Mouse (Mus musculus) lung, embryonic 14.5 days (tissue): ENCODE results near the gene Ablim1. TPM values are rescaled to one million over a fixed set of nuclear protein-coding genes. Genes with fewer than 3 reads are reported as not detected.

ENCODE experiments used
- ATAC-seq: fragments of 200-750 bp; cut with Nextera tagmentation; 2 replicates; pipeline ENCODE4 v1.8.0; 2017; ENCODE audit warnings: mild to moderate bottlenecking, moderate TSS enrichment, moderate library complexity; ENCODE audit not compliant: insufficient read depth
- DNase-seq: peaks from one replicate; pipeline ENCODE4 v3.0.0-alpha.2; 2015
- H3K27ac ChIP-seq: fragments of 300-500 bp; sonication (generic); 2 replicates; pipeline ENCODE4 v1.5.1; 2014; ENCODE audit warnings: low read depth, mild to moderate bottlenecking, moderate library complexity
- H3K27me3 ChIP-seq: fragments of 300-500 bp; sonication (generic); 2 replicates; pipeline ENCODE4 v1.6.1; 2014; ENCODE audit warnings: low read length, control low read depth; ENCODE audit not compliant: insufficient read depth
- H3K36me3 ChIP-seq: fragments of 300-500 bp; sonication (generic); 2 replicates; pipeline ENCODE4 v1.6.1; 2014; ENCODE audit warnings: control low read depth; ENCODE audit not compliant: insufficient read depth
- H3K4me1 ChIP-seq: fragments of 300-500 bp; sonication (generic); 2 replicates; pipeline ENCODE4 v1.6.1; 2014; ENCODE audit warnings: antibody characterized with exemption, control low read depth; ENCODE audit not compliant: insufficient read depth
- H3K4me2 ChIP-seq: fragments of 300-500 bp; sonication (generic); 2 replicates; pipeline ENCODE4 v1.6.1; 2014; ENCODE audit warnings: mild to moderate bottlenecking
- H3K4me3 ChIP-seq: fragments of 300-500 bp; sonication (generic); 2 replicates; pipeline ENCODE4 v1.5.1; 2014; ENCODE audit warnings: low read depth, low read length
- H3K9ac ChIP-seq: fragments of 300-500 bp; sonication (generic); 2 replicates; pipeline ENCODE4 v1.6.1; 2014
- H3K9me3 ChIP-seq: fragments of 300-500 bp; sonication (generic); 2 replicates; pipeline ENCODE4 v1.6.1; 2016; ENCODE audit warnings: low read depth, low read length, control low read depth
- CTCF ChIP-seq: IDR thresholded peaks from 2 replicates; pipeline ENCODE4 v1.5.1; 2016; ENCODE audit warnings: antibody characterized with exemption, low read depth
- WGBS: fragments of 180-500 bp; shearing (Covaris S2); extraction: QIAGEN DNeasy Blood & Tissue Kit; methylation state at CpG from one replicate; pipeline ENCODE4 v1.1.7; 2014; 5-methylcytosine and 5-hydroxymethylcytosine counted together
- polyA plus RNA-seq: library from polyadenylated mRNA; unstranded; fragments of >200 nt; fragmentation: Nextera tagmentation; extraction: Ambion mirVana; gene quantifications from 2 replicates; pipeline ENCODE4 v1.2.1, GENCODE M21; 2014

The Ablim1 gene
- polyA plus RNA-seq, 1 experiment from 2014 or later: 39.9 TPM

DNA sequence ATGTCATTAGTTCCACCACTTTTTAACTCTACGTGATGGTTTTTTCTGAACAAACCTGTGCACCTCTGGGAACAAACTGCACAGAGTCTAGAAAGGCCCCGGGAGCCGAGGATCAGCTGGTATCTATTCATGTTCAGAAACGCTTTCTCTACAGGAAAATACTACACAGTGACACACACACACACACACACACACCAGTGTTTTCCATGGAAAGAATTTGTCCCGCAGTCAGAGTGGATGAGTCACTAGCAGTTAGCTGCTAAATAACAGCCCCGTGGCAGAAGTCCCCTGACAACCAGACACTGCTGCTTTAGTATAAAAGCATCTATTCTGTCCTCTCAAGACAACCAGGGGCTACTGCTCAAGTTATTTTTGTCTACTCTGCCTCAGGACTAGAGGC lies 115.4 kb downstream of the Ablim1 start:
- TF ChIP-seq CTCF: no peak
- H3K4me2 ChIP-seq: no peak overlapping the region

DNA sequence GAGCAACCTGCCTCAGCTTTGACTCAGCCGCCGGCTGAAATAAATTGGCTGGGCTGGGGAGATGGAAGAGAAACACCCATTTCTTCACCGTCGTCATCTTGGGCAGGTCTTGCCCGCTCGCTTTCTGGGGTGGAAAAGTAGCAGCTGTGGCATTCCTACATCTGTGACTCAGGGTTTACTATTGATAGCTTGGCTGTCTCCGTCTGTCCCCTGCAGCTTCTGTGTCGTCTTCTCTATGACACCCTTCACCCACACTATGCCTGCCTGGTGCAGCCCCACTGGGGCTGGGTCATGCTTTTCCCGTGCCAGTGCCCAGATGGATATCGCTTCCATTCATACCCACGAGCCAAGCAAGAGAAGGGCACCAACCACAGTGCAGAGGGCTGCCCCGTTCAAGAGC lies 116.2 kb downstream of the Ablim1 start:
- ATAC-seq: no peak
- Histone ChIP-seq H3K4me1 (peaks cover 30% of the 10 kb centered on the region), H3K4me3 (no peak overlapping the region), H3K27me3 (peaks cover 15% of the 10 kb centered on the region; the same call in 1 of the 2 replicates), H3K9me3 (no peaks in the 10 kb centered on the region), H3K9ac (no peak overlapping the region), H3K4me2 (no peak overlapping the region), H3K27ac (no peak overlapping the region), H3K36me3 (no peaks in the 10 kb centered on the region)
- TF ChIP-seq CTCF: no peak
- no peak for DNase-seq
- 34% methylated on average over 12 of the region's 12 CpGs for WGBS

More for the DNA sequence above, 115.4 kb downstream of the Ablim1 start:
- DNase-seq (no peak), ATAC-seq (no peak)
- no peak overlapping the region for H3K9ac ChIP-seq
- WGBS: 31% methylated on average over 6 of the region's 6 CpGs
- H3K9me3 ChIP-seq: no peaks in the 10 kb centered on the region
- H3K4me3 ChIP-seq: no peak overlapping the region
- no peaks in the 10 kb centered on the region for H3K36me3 ChIP-seq
- peaks cover 37% of the 10 kb centered on the region for H3K4me1 ChIP-seq
- no peak overlapping the region for H3K27ac ChIP-seq
- H3K27me3 ChIP-seq: peaks cover 15% of the 10 kb centered on the region; the same call in 1 of the 2 replicates

DNA sequence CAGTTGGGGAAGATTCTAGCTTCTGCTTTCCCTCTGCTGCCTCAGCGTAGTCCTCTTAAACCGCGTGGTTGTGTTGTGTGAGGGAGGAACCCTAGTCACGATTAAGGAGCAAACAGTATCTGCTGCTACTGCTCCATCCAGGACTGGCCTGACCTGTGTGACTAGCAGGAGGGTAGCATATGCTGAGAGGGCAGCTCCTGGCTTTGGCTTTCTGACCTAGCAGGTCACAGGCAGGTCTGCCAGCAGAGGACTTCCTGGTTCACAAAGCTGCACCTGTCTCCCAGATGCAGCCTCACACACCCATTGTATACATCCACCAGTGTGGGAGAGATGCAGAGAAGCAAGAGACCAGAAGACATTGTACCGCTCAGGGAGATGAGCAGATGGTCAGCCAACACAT lies 116.7 kb downstream of the Ablim1 start:
- Histone ChIP-seq H3K4me1 (peaks cover 30% of the 10 kb centered on the region), H3K36me3 (no peaks in the 10 kb centered on the region), H3K4me3 (no peak overlapping the region), H3K9ac (no peak overlapping the region), H3K27ac (0 out of 2 replicates have a peak overlapping the region, but pooled peaks have one; percentile 6), H3K9me3 (no peaks in the 10 kb centered on the region), H3K4me2 (peak overlapping the region; percentile 87), H3K27me3 (peaks cover 15% of the 10 kb centered on the region; the same call in 1 of the 2 replicates)
- ATAC-seq (peak; percentile 40; the same call in 1 of the 2 replicates), DNase-seq (no peak)
- WGBS: 22% methylated on average over 5 of the region's 5 CpGs
- no peak for TF ChIP-seq CTCF

DNA sequence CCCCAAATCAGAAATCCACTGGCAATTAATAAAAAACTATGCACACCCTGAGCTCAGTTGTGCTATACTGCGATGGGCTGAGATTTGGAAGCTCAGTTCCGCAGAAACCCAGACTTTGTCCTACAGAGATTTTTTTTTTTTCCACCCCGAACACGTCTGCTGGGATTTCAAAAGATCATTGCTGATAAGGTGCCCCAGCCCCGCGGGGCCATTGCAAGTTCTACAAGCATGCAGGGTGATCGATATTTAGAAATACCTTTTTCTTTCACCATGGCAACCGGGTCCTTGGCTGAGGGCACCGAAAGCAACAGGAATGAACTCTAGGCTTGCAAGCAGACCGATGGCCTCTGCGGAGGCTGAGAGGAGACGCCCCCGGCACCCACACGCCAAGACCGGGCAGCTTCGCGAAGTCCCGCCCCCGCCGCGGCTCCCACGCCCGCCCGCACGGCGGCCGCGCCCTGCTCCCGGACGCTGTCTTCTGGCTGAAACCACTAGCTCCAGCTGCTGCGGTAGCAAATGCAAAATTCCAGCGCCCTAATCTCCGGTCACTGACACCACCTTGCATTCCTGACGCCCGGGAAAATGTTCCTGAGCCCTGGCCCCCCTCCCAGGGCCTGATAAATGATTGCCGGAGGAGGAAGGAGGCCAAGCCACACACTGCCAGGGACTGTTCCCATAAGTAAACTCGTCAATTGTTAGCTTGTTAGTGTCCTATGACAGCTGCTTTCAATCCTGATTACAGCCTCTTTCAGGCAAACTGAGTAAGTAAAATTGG lies 117.5 kb downstream of the Ablim1 start:
- H3K9me3 ChIP-seq: no peaks in the 10 kb centered on the region
- H3K4me2 ChIP-seq: peak overlapping the region; percentile 87
- peak overlapping the region; percentile 26; the same call in 1 of the 2 replicates for H3K27ac ChIP-seq
- H3K4me1 ChIP-seq: peaks cover 29% of the 10 kb centered on the region
- peak; percentile 91 for DNase-seq
- 2% methylated on average over 37 of the region's 37 CpGs for whole genome bisulfite sequencing
- peak; percentile 88 for ATAC-seq
- H3K27me3 ChIP-seq: peaks cover 15% of the 10 kb centered on the region; the same call in 1 of the 2 replicates
- peak overlapping the region; percentile 44 for H3K4me3 ChIP-seq
- peak overlapping the region; percentile 43 for H3K9ac ChIP-seq
- H3K36me3 ChIP-seq: no peaks in the 10 kb centered on the region
- no peak for TF ChIP-seq CTCF

DNA sequence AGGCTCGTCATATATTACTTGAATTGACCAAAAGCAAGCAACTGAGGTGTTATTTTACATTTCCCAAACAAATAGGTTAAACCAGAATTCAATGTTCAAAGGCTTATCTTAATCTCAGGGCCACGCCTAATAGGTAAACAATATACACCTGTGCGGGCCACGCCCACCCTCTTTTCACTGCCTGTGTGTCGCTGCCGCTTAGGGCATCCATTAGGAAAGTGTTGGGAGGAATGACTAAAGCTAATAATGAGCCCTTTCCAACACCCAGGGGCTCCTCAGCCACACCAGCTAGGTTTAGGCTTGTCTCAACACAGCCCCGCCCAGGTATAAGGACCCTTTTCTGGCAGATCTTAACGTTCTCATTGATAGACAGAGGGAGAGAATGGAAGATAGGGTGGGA lies 118.1 kb downstream of the Ablim1 start:
- no peaks in the 10 kb centered on the region for H3K36me3 ChIP-seq
- no peak for ATAC-seq

DNA sequence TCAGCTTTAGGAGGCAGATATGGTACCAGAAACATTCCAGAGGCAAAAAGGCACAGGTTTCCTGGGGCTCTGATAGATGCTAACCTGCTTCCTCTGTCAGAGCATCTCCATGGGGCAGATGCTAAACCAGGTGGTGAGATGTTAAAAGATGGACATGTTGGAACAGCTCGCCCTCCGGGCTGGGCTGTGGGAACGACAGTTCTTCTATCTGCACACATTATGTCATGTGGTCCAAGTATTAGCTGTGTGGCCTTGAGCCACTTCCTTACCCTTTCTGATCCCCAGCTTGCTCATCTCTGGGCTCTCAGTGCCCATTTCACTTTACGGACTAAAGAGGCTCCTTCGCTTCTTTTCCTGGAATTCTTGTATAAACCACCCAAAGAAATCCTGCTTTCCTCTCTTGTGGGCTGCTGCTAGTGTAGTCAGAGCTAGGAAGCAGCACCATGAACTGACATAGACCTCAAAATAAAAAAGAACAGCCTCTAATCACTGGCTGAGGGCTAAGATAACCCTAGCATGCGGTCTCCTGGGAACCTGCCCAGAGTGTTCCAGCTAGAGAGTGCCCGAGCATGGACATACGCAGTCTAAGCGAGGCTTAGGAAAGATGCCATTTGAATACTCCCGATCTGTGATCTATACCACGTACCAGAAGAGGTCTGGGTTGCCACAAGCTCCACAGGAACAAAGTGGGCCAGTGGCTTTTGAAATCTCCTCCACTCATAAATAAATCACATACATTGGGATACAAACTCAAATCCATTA lies 119.4 kb downstream of the Ablim1 start:
- DNase-seq: no peak
- no peak for TF ChIP-seq CTCF
- no peak for ATAC-seq
- Histone ChIP-seq H3K36me3 (no peaks in the 10 kb centered on the region), H3K4me1 (peaks cover 17% of the 10 kb centered on the region), H3K27ac (no peak overlapping the region), H3K4me3 (no peak overlapping the region), H3K9me3 (no peaks in the 10 kb centered on the region), H3K27me3 (peaks cover 15% of the 10 kb centered on the region; the same call in 1 of the 2 replicates), H3K9ac (no peak overlapping the region), H3K4me2 (no peak overlapping the region; the same call in 1 of the 2 replicates)
- WGBS: 87% methylated on average over 11 of the region's 11 CpGs

More for the DNA sequence above, 118.1 kb downstream of the Ablim1 start:
- Histone ChIP-seq H3K9me3 (no peaks in the 10 kb centered on the region), H3K9ac (peak overlapping the region; percentile 43; the same call in 1 of the 2 replicates), H3K4me2 (peak overlapping the region; percentile 87), H3K4me1 (peaks cover 27% of the 10 kb centered on the region), H3K27me3 (peaks cover 15% of the 10 kb centered on the region; the same call in 1 of the 2 replicates), H3K4me3 (peak overlapping the region; percentile 44), H3K27ac (0 out of 2 replicates have a peak overlapping the region, but pooled peaks have one; percentile 26)
- DNase-seq: no peak
- WGBS: 28% methylated on average over 8 of the region's 8 CpGs
- no peak for TF ChIP-seq CTCF

DNA sequence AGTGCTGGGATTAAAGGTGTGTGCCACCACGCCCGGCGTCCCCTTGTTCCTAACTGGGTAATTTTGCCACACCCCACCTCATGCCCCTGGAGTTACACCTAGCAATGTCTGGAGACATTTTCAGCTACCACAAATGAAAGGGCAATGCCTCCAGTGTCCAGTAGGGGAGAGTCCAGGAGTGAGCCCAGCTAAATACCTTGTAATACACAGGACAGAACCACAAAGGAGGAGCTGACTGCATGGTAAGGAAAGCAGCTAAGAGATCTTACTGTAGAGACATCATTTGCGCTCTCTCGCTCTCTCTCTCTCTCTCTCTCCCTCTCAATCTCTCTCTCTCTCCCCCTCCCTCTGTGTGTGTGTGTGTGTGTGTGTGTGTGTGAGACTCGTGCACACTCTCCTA lies 120.8 kb downstream of the Ablim1 start:
- ATAC-seq: no peak
- peak; percentile 86 for TF ChIP-seq CTCF
- WGBS: 74% methylated on average over 6 of the region's 6 CpGs

More for the DNA sequence above, 120.8 kb downstream of the Ablim1 start:
- Histone ChIP-seq H3K4me1 (peaks cover 10% of the 10 kb centered on the region), H3K9me3 (no peaks in the 10 kb centered on the region), H3K27ac (no peak overlapping the region), H3K27me3 (peaks cover 13% of the 10 kb centered on the region; the same call in 1 of the 2 replicates), H3K4me3 (no peak overlapping the region), H3K36me3 (no peaks in the 10 kb centered on the region), H3K9ac (no peak overlapping the region), H3K4me2 (no peak overlapping the region)
- DNase-seq: peak; percentile 72
